Mouse (Mus musculus) left cerebral cortex, adult 2 months (tissue): ENCODE measurements around the gene Duoxa1. TPM values are rescaled to one million over a fixed set of nuclear protein-coding genes. Genes with fewer than 3 reads are reported as not detected.

ENCODE experiments used
- DNase-seq, 2 experiments: peaks; one replicate each; pipeline ENCODE4 v3.0.0; 2021 to 2022; ENCODE audit warnings: low spot score in 2 of 2, mixed read lengths in 1 of 2; ENCODE audit errors: extremely low spot score in 1 of 2
- H3K27ac ChIP-seq: fragments of 200-600 bp; 2 replicates; pipeline ENCODE4 v1.8.1; 2022
- H3K4me3 ChIP-seq: fragments of 200-600 bp; 2 replicates; pipeline ENCODE4 v1.8.1; 2022
- CTCF ChIP-seq: fragments of 200-600 bp; IDR thresholded peaks from 2 replicates; pipeline ENCODE4 v1.8.1; 2022; ENCODE audit warnings: antibody characterized with exemption, mild to moderate bottlenecking, moderate library complexity
- intact Hi-C: fragments of 180-260 bp; cut with DNase I; formaldehyde crosslinking; loops from one replicate; pipeline ENCODE4 v1.15.1; 2025
- total RNA-seq, 2 experiments: library from RNA; stranded (reverse); gene quantifications; 2 replicates each; pipeline ENCODE4 v1.2.3; 2021

Gene Duoxa1
- total RNA-seq, 2 experiments from 2014 or later, result not detected

DNA sequence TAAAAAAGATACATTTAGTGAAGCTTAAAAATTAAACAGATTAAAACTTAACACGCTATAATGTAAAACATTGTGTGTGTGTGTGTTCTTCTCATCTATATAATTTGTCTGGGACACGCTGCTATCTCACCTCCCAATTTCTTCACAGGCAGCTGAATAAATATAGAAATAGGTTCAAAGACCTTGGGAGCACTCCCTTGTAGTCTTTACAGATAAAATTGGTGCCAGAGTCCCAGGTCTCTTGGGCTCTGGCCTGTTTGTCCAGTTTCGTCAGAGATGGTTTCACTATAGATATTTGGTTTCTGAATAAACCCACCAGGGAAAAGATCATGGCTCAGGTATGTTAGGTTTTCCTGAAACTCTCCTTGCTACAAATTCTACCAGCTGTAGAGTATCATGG lies 34.8 kb downstream of the Duoxa1 start:
- no peak for TF ChIP-seq CTCF
- H3K4me3 ChIP-seq, result no peak overlapping the region
- no peak overlapping the region for H3K27ac ChIP-seq
- DNase-seq, result no peak
- intact Hi-C loops, result no loop called here

DNA sequence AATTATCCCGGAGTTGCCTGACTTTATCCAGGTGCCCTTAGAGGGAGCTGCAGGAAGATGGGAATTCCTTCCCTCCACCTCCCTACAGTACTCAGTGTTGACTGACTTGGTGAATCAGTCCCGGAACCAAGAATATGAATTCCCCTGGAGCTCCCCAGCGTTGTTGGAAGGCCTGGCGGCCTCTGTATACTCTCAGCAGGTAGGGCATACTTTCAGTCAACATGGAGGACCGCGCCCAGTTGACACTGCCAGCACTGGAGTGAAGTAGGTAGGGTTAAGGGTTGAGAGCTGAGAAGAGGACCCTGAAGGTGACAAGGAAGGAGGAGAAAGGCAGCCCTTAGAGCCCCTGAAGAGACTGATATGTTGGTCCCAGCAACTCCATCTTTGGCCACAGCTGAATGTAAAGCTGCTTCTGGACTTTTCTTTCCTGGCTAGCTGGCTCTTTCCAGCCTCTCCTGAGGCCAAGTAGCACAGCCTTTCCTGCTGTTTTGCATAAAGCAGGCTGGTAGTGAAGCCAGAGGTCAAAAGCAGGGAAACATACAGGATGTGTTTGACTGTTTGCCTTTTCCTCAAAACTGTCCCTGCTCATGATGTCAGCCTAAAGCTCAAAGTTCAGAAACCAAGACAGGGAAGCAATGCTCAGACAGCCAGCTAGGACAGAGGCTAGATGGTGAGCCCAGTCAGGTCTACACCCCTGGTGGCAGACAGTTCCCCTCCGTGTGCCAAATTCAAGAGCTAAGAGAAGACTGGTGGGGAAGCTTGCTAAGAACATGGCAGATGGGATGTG lies 46.9 kb downstream of the Duoxa1 start:
- no peak for DNase-seq
- intact Hi-C loops, result no loop called here

DNA sequence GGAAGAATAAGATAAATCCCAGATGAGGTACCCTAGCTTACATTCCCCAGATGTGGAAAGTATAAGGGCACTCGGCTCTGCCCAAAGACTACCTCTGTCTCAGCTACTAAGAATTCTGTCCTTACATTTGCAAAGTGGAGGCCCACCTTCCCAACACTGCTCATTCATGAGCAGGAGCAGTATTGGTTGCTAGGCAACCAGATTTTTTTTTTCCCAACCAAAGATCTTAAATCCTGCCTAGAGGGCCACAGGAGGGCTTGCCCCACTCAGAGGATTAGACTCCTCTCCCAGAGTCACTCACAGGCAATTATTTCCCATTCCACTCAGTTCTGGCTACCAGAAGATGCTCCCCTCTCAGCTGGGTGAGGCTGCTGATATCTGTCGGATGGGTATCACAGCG lies 48.8 kb downstream of the Duoxa1 start:
- intact Hi-C loops, result no loop called here
- no peak for DNase-seq

More for the DNA sequence above, 46.9 kb downstream of the Duoxa1 start:
- TF ChIP-seq CTCF, result no peak
- H3K27ac ChIP-seq, result no peak overlapping the region
- no peak overlapping the region for H3K4me3 ChIP-seq

DNA sequence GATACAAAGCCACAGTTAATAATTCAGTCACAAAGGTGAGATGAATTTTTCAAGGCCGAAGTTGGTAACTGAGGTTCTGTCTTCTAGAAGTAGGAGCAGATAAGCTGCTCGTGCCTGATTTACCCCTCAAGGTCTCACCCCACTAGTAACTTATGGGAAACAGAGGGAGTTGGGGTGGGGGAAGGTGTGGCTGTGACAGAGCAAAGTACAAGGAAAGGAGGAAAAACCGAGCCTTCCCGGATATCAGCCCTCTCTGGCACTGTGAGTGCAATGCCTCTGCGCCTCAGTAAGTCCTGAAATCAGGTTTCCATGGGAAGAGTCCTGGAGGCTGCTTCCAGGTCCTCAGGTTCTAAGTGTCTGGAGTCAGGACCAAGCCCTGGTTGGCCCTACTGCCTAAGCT lies 52.8 kb downstream of the Duoxa1 start:
- intact Hi-C loops, result no loop called here
- no peak for DNase-seq
- no peak for TF ChIP-seq CTCF
- Histone ChIP-seq H3K27ac (no peak overlapping the region), H3K4me3 (no peak overlapping the region)

More for the DNA sequence above, 48.8 kb downstream of the Duoxa1 start:
- no peak overlapping the region for H3K27ac ChIP-seq
- H3K4me3 ChIP-seq, result no peak overlapping the region
- TF ChIP-seq CTCF, result no peak

DNA sequence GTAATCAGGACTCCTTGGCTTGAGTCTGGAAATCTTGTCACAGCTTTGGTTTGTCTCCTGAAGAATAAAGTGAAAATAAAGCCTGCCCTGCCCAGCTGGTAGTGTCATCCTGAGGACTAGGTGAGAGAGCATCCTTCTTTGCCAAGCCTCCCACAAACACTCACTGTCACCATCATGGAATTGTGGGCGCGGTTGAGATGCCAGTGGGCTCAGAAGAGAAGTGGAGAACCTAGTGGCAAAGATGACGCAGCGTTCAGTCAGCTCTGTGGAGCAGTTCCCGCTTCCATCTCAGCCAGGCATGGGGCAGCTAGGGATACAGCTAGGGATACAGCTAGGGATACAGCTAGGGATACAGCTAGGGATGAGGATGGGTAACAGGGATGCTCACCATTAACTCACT lies 57.5 kb downstream of the Duoxa1 start:
- no peak overlapping the region for H3K27ac ChIP-seq
- no peak for TF ChIP-seq CTCF
- intact Hi-C loops, result no loop called here
- H3K4me3 ChIP-seq, result no peak overlapping the region
- DNase-seq, result peak; percentile 24 to 30

Other genes starting within 250 kb of the Duoxa1 start
- gene Spg11, start 195.3 kb downstream of the Duoxa1 start, total RNA-seq, result 10 to 100 TPM; 15.5 to 16.2 TPM
- 100 to 1,000 TPM; 108 to 118 TPM for gene B2m, start 166.0 kb downstream of the Duoxa1 start, total RNA-seq
- not detected for gene Trim69, start 153.0 kb downstream of the Duoxa1 start, total RNA-seq
- not detected for gene Patl2, start 127.5 kb downstream of the Duoxa1 start, total RNA-seq
- gene Terb2, start 127.5 kb downstream of the Duoxa1 start, total RNA-seq, result not detected
- gene Sord, start 79.0 kb downstream of the Duoxa1 start, total RNA-seq, result 10 to 100 TPM; 15.2 to 18.5 TPM
- not detected for gene Duox2, start 15.3 kb downstream of the Duoxa1 start, total RNA-seq
- not detected for gene Duoxa2, start 14.8 kb downstream of the Duoxa1 start, total RNA-seq
- gene Duox1, start 1.9 kb upstream of the Duoxa1 start, total RNA-seq, result not detected
- 10 to 100 TPM; 70.3 to 78.4 TPM for gene Shf, start 55.4 kb upstream of the Duoxa1 start, total RNA-seq
- under 1 TPM in 1 of 2 experiments, not detected in 1; 0.12 TPM for gene Slc28a2, start 112.7 kb upstream of the Duoxa1 start, total RNA-seq
- not detected for gene Gm14085, start 171.2 kb upstream of the Duoxa1 start, total RNA-seq